Mouse (Mus musculus) embryonic stem cell, embryonic (primary cell): ENCODE data around the gene Rchy1.

ENCODE experiments used
- CTCF ChIA-PET, 4 experiments: fragments of 300-600 bp in 2 of 4; fragments of 350-600 bp in 2 of 4; sonication (Branson Sonifier 250); formaldehyde crosslinking; loops; one replicate each; lab custom pipeline; 2022; ENCODE audit warnings: inconsistent platforms in 2 of 4; lab: Charles Lee
- POLR2A ChIA-PET, 4 experiments: fragments of 300-600 bp in 2 of 4; fragments of 350-600 bp in 2 of 4; sonication (Branson Sonifier 250); formaldehyde crosslinking; loops; one replicate each; lab custom pipeline; 2022; ENCODE audit warnings: antibody characterized with exemption in 4 of 4, inconsistent platforms in 1 of 4; lab: Charles Lee

Rchy1 gene

DNA sequence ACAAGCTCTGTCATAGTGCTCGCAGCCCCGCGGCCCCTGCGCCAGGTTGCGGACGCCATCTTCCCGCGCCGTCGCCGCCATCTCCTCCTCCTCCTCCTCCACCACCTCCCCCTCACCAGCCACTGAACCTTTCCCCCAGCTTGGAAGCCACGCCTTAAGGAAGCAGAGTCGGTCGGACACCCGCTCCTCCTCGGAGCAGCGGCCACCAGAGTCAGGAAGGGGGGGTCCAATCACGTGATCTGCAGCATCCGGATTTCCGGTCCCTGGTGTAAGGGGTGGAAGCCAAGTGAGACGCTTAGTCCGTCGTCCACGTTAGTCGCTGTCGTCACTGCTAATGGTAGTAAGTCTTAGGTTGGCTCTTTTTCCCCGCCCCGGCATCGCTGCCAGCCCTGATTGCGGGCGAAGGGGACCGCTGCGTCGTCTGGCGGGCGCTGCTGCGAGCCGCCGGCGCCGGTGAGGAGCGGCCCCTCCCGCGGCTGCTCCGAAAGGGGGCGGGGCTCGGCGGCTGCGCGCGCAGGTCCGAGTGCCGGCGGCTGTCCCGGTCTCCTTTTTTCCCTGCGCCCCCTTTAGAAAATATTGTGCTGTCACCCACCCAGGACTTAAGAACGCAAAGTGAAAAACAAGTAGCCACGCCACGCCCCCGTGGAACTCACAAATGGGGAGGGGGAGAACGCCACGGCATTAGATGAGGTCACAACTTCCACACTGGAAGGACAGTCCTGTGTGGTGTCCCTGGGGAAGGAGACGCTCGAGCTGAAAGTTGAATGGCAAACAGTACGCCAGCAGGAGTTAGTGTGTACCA, at the start of gene Rchy1:
Gene Rchy1 (minus strand): TSS at position 430 of the 802 bp plus-strand sequence.
- ChIA-PET CTCF (interaction anchor here in 3 of 4 experiments (0.6 to 1.4 kb wide), 5 partner anchors 80 to 446 kb away, joined by 3 to 9 read pairs (median 4); partner anchors contain the start of genes Parm1 (in 2 of the 3) and Cdkl2 (in 1 of the 3)), POLR2A (interaction anchor here (0.6 to 4.5 kb wide), 40 partner anchors 7 to 184 kb away, joined by 3 to 22 read pairs (median 4); partner anchors contain the start of gene G3bp2 (in 3 of the 4))

- CTCF ChIA-PET = no interaction called here
- POLR2A ChIA-PET = interaction anchor here in 2 of 4 experiments (0.6 to 1.2 kb wide), 3 partner anchors 9 to 492 kb away, joined by 3 to 4 read pairs (median 3); no protein-coding TSS in a partner anchor
These were observed 48.9 kb upstream of the Rchy1 start for GRCm38 (mm10) chr5:92011756-92012155.

GRCm38 (mm10) chr5:92009827-92010226, 47.0 kb upstream of the Rchy1 start:
- POLR2A ChIA-PET = no interaction called here

GRCm38 (mm10) chr5:92003011-92003410, 40.1 kb upstream of the Rchy1 start:
- POLR2A ChIA-PET = interaction anchor here in 1 of 4 experiments (0.7 kb wide), 1 partner anchor 8 kb away, joined by 3 read pairs; no protein-coding TSS in a partner anchor
- CTCF ChIA-PET = interaction anchor here in 1 of 4 experiments (0.7 kb wide), 1 partner anchor 178 kb away, joined by 5 read pairs; no protein-coding TSS in a partner anchor

More at GRCm38 (mm10) chr5:92009827-92010226, 47.0 kb upstream of the Rchy1 start:
- CTCF ChIA-PET = no interaction called here

GRCm38 (mm10) chr5:92000770-92001169, 37.9 kb upstream of the Rchy1 start:
- POLR2A ChIA-PET = interaction anchor here in 2 of 4 experiments (0.6 to 0.7 kb wide), 2 partner anchors 10 to 39 kb away, joined by 3 read pairs; no protein-coding TSS in a partner anchor
- CTCF ChIA-PET = no interaction called here

DNA sequence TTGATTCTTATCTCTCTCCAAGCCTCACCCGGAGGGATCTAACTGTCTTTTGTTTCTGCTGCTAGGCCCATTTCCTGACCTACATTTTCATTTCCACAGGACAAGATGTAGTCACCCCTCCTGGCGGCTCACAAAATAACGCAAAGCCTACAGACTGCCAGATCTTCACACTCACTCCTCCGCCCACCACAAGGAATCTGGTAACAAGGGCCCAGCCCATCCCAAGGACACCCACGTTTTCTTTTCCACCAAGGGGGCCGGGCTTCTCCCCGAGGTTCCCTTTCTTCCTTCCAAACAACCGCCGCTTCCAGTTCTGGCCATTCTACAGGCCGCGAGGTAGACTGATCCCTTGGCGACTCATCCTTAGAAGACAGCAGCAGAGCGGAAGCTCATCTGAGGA, 31.7 kb upstream of the Rchy1 start:
- ChIA-PET POLR2A (interaction anchor here in 2 of 4 experiments (1.1 to 1.9 kb wide), 3 partner anchors 13 to 477 kb away, joined by 3 to 5 read pairs (median 3); partner anchors contain the start of gene Parm1 (in 1 of the 2)), CTCF (no interaction called here)

- ChIA-PET POLR2A (interaction anchor here in 1 of 4 experiments (1.9 kb wide), 1 partner anchor 11 kb away, joined by 5 read pairs; no protein-coding TSS in a partner anchor), CTCF (no interaction called here)
These were observed 30.2 kb upstream of the Rchy1 start for GRCm38 (mm10) chr5:91993061-91993460.

- CTCF ChIA-PET = interaction anchor here in 1 of 4 experiments (0.6 kb wide), 1 partner anchor 1025 kb away, joined by 3 read pairs; no protein-coding TSS in a partner anchor
- POLR2A ChIA-PET = interaction anchor here in 2 of 4 experiments (0.5 to 0.7 kb wide), 2 partner anchors 12 to 136 kb away, joined by 3 to 4 read pairs; no protein-coding TSS in a partner anchor
These were observed 28.5 kb upstream of the Rchy1 start for GRCm38 (mm10) chr5:91991191-91991937.

- ChIA-PET CTCF (no interaction called here), POLR2A (interaction anchor here in 1 of 4 experiments (0.6 kb wide), 1 partner anchor 153 kb away, joined by 3 read pairs; no protein-coding TSS in a partner anchor)
These were observed 26.4 kb upstream of the Rchy1 start for GRCm38 (mm10) chr5:91989261-91989660.

GRCm38 (mm10) chr5:91987799-91988198, 24.9 kb upstream of the Rchy1 start:
- ChIA-PET CTCF (interaction anchor here in 2 of 4 experiments (0.5 to 0.7 kb wide), 2 partner anchors 140 to 471 kb away, joined by 3 to 4 read pairs; partner anchors contain the start of gene Parm1 (in 1 of the 2)), POLR2A (interaction anchor here in 1 of 4 experiments (1.2 kb wide), 1 partner anchor 12 kb away, joined by 3 read pairs; no protein-coding TSS in a partner anchor)

- ChIA-PET POLR2A (interaction anchor here in 1 of 4 experiments (1.2 kb wide), 1 partner anchor 11 kb away, joined by 3 read pairs; no protein-coding TSS in a partner anchor), CTCF (interaction anchor here in 1 of 4 experiments (0.7 kb wide), 1 partner anchor 141 kb away, joined by 3 read pairs; no protein-coding TSS in a partner anchor)
These were observed 24.4 kb upstream of the Rchy1 start, which contains the start of gene Odaph for GRCm38 (mm10) chr5:91987236-91987635. Gene Odaph (plus strand): TSS chr5:91987475.

DNA sequence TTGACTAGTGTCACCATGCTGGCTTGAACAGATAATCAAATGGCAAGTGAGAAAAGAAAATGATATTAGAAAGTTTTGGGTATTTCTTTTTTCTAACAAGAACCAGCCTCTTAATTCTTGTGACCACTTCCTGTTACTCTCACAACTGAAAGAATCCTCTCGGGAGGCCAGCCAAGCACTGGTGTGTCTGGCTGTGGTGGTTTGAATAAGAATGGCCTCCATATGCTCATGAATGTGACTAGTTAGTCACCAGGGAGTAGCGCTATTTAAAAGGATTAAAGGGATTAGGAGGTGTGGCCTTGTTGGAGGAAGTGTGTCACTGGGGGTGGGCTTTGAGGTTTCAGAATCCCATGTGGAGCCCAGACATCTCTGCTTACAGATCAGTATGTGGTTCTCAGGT, 22.9 kb upstream of the Rchy1 start:
- CTCF ChIA-PET = no interaction called here
- POLR2A ChIA-PET = no interaction called here

GRCm38 (mm10) chr5:91983490-91983889, 20.6 kb upstream of the Rchy1 start:
- ChIA-PET POLR2A (interaction anchor here in 1 of 4 experiments (0.6 kb wide), 1 partner anchor 89 kb away, joined by 3 read pairs; no protein-coding TSS in a partner anchor), CTCF (no interaction called here)

DNA sequence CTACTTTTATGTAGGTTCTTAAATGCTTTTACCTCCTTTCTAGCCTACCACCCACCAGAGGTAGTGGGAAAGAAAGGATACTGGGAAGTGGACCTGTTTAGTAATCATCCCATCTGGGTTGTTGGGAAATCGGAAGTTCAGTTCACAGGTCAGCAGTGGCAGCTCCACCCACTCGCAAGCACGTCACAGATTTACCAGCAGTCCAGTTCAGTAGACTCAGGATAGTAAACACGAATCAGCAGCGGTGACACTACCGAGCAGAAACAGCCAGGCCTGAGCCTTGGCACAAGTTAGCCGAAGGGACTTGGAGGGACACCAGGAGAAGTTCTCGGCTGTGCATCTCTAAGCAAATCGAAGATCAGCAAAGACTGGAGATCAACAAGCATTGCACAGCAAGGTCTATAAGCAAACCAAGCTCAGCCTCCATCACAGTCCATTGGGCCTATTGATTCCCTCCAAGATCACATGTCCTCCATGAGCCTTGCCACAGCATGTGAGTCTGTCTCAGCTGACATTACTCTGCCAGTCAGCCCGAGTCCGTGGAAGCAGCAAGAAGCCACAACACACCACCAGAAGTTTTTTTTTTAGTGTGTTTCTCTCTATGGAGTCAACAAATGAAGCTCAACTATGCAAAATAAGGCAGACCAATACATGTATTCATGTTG, 18.4 kb upstream of the Rchy1 start:
- ChIA-PET CTCF (no interaction called here), POLR2A (interaction anchor here in 1 of 4 experiments (0.8 to 1.6 kb wide), 4 partner anchors 13 to 61 kb away, joined by 3 to 5 read pairs (median 4); no protein-coding TSS in a partner anchor)

GRCm38 (mm10) chr5:91977397-91977770, 14.5 kb upstream of the Rchy1 start:
- ChIA-PET CTCF (interaction anchor here in 1 of 4 experiments (0.6 kb wide), 1 partner anchor 460 kb away, joined by 4 read pairs; the partner anchor contains the start of gene Parm1), POLR2A (interaction anchor here in 2 of 4 experiments (0.7 to 2.2 kb wide), 2 partner anchors 17 to 1287 kb away, joined by 5 read pairs; no protein-coding TSS in a partner anchor)

DNA sequence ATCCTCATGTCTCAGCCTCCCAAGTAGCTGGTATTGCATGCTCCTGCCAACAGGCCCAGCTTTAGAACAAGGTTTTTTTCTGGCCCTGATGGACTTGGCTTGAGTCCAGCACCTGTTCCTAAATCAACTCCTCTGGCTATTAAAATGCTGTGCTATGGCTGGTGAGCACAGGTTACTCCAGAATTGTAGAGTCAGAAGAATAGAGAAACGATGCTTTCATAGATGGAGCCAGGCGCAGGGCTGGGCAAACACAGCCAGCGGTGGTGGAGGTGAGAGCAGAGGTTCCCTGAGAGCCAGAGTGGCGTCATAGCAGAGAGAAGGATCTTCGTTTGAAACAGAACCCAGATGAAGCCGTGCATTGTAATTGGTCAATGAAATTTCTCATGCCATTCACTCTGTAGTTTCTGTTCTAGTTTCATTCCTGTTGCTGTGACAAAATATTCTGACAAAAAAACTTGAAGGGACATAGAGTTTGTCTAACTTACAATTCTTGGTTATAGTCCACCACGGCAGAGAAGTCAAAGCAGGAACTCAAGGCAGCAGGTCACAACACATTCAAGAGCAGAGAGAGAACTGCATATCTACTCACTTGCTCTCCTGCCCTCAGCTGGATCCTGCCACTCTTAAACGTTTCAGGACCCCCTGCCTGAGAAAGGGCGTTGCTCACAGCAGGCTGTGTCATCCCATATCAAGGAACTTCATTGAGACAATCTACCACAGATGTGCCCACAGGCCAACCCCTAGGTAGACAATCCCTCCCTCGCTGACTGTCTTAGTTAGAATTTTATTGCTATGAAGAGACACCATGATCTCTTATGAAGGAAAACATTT, 13.9 kb upstream of the Rchy1 start:
- ChIA-PET POLR2A (interaction anchor here in 3 of 4 experiments (0.7 to 2.2 kb wide), 7 partner anchors 11 to 1288 kb away, joined by 3 to 5 read pairs (median 3); partner anchors contain the start of genes G3bp2 (in 1 of the 3) and Odaph (in 1 of the 3)), CTCF (no interaction called here)
